Mouse (Mus musculus) E14TG2a.4 (cell line): ENCODE results near the gene Selenoi.
"Not testable (repeated sequence)": the region's sequence is repeated elsewhere in the genome, so short reads cannot be mapped to it uniquely, and the experiment has no call there.

ENCODE experiments used
- H3K27me3 ChIP-seq: 2 replicates; pipeline ENCODE4 v1.6.1; 2014; ENCODE audit warnings: low read length, control low read depth; ENCODE audit not compliant: insufficient read depth
- H3K36me3 ChIP-seq: 2 replicates; pipeline ENCODE4 v1.6.1; 2014; ENCODE audit warnings: low read length, control low read depth; ENCODE audit not compliant: insufficient read depth
- H3K4me1 ChIP-seq: replicated peaks from 2 replicates; pipeline ENCODE4 v1.6.1; 2014; ENCODE audit warnings: low read depth, low read length, control low read depth
- H3K4me3 ChIP-seq: replicated peaks from 2 replicates; pipeline ENCODE4 v1.5.1; 2014; ENCODE audit warnings: mild to moderate bottlenecking, low read length
- H3K9me3 ChIP-seq: 2 replicates; pipeline ENCODE4 v1.6.1; 2014; ENCODE audit warnings: low read length, control low read depth
- CTCF ChIP-seq: conservative IDR thresholded peaks from 2 replicates; pipeline ENCODE4 v1.5.1; 2014; ENCODE audit warnings: low read length
- NANOG ChIP-seq: IDR thresholded peaks from 2 replicates; pipeline ENCODE4 v1.6.1; 2014; ENCODE audit warnings: borderline replicate concordance, low read length, mixed read lengths
- POU5F1 ChIP-seq: IDR thresholded peaks from 2 replicates; pipeline ENCODE4 v1.6.1; 2014; ENCODE audit warnings: low read length, borderline replicate concordance

The Selenoi gene

DNA sequence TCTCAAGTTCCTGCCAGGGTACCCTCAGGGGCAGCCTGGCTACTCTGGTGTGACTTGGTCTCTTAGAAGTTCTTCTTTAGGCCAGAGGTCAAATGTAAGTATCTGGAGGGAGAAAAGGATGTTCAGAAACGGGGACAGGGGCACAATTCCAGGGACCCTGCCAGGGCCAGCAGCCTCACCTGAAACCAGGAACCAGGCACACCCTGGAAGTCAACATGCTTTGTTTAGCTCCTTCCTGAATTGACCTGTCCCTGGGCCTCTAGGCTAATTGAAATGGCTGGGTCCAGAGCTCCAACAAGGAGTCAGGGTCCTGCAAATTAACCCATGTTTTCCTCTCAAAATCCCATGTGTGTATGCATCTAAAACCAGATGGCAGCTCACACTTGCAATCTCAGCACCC, 27.9 kb upstream of the Selenoi start:
- TF ChIP-seq CTCF = no peak
- TF ChIP-seq POU5F1 = no peak
- TF ChIP-seq NANOG = no peak
- H3K4me1 ChIP-seq = peaks cover 28% of the 10 kb centered on the region
- no peaks in the 10 kb centered on the region for H3K9me3 ChIP-seq
- no peak overlapping the region for H3K4me3 ChIP-seq
- peaks cover 2% of the 10 kb centered on the region; the same call in 1 of the 2 replicates for H3K27me3 ChIP-seq
- no peaks in the 10 kb centered on the region for H3K36me3 ChIP-seq

DNA sequence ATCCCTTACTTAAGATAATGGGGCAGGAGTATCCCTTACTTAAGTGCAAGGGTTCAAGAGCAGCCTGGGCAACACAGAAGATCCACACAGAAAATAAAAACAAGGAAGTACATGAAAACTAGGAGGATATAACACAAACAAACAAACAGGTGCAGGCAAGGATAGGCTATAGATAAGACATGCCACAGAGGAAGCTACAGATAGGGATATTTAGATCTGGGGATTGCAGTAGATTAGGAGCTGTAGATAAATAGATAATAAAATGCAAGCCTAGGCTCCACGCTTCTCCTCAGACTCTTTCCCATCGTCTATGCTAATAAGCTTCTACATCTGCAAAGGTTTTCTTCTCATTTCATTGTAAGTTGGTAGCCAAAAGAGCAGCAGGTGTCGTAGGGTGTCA, 27.3 kb upstream of the Selenoi start:
- Histone ChIP-seq H3K27me3 (peaks cover 2% of the 10 kb centered on the region; the same call in 1 of the 2 replicates), H3K36me3 (no peaks in the 10 kb centered on the region), H3K9me3 (no peaks in the 10 kb centered on the region), H3K4me1 (peaks cover 28% of the 10 kb centered on the region), H3K4me3 (no peak overlapping the region)
- TF ChIP-seq POU5F1 (no peak), NANOG (no peak), CTCF (no peak)

DNA sequence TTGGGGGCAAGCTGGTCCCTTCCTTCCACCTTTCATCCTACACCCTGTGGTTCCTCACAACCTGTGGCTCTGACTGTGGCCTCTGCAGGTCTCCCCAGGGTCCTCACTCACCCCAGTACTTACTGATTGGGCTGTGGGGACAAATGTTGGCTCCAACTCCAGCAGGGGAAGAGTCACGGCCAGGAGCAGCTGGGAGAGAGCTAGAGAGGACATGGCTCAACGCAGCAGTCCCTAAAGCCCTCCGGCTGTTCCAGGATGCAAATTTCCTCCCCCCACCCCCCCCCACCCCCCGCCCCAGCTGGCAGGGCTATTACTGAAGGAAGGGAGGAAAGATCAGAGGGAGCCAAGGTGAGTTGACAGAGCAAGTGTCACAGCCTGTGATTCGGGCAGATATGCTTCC, 26.9 kb upstream of the Selenoi start, which contains the start of gene Adgrf3:
Adgrf3 (minus strand) TSS at position 230 of the 400 bp plus-strand sequence.
- H3K27me3 ChIP-seq = peaks cover 2% of the 10 kb centered on the region; the same call in 1 of the 2 replicates
- H3K36me3 ChIP-seq = no peaks in the 10 kb centered on the region
- H3K4me1 ChIP-seq = peaks cover 28% of the 10 kb centered on the region
- no peaks in the 10 kb centered on the region for H3K9me3 ChIP-seq
- no peak within 1 kb of the TSS; the same call in 1 of the 2 replicates for H3K4me3 ChIP-seq
- TF ChIP-seq POU5F1 = no peak
- no peak for TF ChIP-seq NANOG
- no peak for TF ChIP-seq CTCF

DNA sequence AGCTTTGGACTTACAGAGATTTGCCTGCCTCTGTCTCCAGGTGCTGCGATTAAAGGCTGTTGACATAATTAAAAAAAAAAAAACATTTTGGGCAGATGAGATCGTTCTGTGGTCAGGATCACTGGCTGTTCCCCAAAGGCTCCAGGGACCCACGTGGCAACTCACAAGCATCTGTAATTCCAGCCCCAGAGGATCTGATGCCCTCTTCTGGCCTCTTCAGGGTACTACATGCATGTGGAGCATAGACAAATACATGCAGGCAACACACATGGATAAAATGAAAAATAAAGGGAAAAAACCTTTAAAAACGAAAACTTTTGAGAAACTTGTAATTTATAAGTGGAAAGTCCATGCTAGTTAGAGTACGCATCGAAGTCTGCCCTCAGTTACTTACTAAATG, 25.1 kb upstream of the Selenoi start:
- H3K4me1 ChIP-seq = peaks cover 25% of the 10 kb centered on the region
- no peak overlapping the region for H3K4me3 ChIP-seq
- peaks cover 2% of the 10 kb centered on the region; the same call in 1 of the 2 replicates for H3K27me3 ChIP-seq
- H3K36me3 ChIP-seq = no peaks in the 10 kb centered on the region
- no peaks in the 10 kb centered on the region for H3K9me3 ChIP-seq
- no peak for TF ChIP-seq NANOG
- no peak for TF ChIP-seq POU5F1
- TF ChIP-seq CTCF = peak; percentile 94

GRCm38 (mm10) chr5:30210758-30211157, 21.6 kb upstream of the Selenoi start:
- not testable (repeated sequence) for H3K4me1 ChIP-seq, H3K4me3 ChIP-seq, H3K27me3 ChIP-seq, H3K36me3 ChIP-seq, H3K9me3 ChIP-seq

GRCm38 (mm10) chr5:30214889-30215288, 17.5 kb upstream of the Selenoi start:
- H3K36me3 ChIP-seq = no peaks in the 10 kb centered on the region
- H3K9me3 ChIP-seq = peaks cover 5% of the 10 kb centered on the region
- no peak overlapping the region for H3K4me3 ChIP-seq
- no peak for TF ChIP-seq NANOG
- no peak for TF ChIP-seq POU5F1
- TF ChIP-seq CTCF = peak; percentile 40
- H3K4me1 ChIP-seq = no peaks in the 10 kb centered on the region
- peaks cover 6% of the 10 kb centered on the region; the same call in 1 of the 2 replicates for H3K27me3 ChIP-seq

DNA sequence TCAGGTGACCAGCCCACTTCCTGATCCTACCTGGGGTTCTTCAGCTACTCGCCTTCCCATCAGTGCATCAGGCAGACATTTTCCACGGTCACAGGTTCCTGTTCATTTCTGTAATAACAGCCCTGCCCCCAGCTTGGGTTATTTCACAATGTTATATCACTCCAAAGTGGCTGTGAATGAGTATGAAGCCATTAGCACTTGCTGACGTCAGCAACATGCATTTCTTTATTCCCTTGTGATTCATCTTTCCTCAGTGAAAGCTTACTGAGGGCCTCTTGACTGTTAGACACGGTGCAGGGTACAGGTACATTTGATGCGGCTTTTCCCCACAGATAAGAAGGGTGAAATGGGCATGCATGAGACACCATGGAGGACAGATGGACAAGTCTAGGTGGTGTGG, 16.4 kb upstream of the Selenoi start:
- TF ChIP-seq CTCF = no peak
- no peak for TF ChIP-seq NANOG
- no peak for TF ChIP-seq POU5F1
- H3K27me3 ChIP-seq = peaks cover 6% of the 10 kb centered on the region; the same call in 1 of the 2 replicates
- no peaks in the 10 kb centered on the region for H3K4me1 ChIP-seq
- H3K9me3 ChIP-seq = peaks cover 16% of the 10 kb centered on the region
- H3K4me3 ChIP-seq = no peak overlapping the region
- H3K36me3 ChIP-seq = no peaks in the 10 kb centered on the region

DNA sequence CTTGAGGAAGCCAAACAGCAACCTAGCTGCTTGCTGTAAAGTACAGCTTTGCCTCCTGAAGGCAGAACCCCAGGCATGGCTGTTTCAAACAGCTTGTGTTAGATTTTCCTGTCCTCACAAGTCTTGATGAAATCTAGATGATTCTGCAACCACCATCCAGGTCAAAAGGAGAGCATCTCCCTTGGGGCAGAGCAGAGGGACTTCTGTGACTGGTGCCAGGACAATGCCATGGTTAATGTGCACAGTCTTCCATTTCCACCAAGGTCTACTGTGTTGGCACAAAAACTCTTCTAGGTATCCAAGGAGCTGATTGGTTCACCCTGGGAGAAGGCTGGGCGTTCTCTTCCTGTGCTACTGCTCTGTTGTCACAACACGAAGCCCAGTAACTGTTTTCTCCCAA, 12.7 kb upstream of the Selenoi start:
- H3K9me3 ChIP-seq = peaks cover 36% of the 10 kb centered on the region
- H3K36me3 ChIP-seq = no peaks in the 10 kb centered on the region
- H3K4me3 ChIP-seq = no peak overlapping the region
- TF ChIP-seq CTCF = no peak
- no peak for TF ChIP-seq NANOG
- TF ChIP-seq POU5F1 = no peak
- no peaks in the 10 kb centered on the region for H3K4me1 ChIP-seq
- H3K27me3 ChIP-seq = peaks cover 6% of the 10 kb centered on the region; the same call in 1 of the 2 replicates

- peaks cover 5% of the 10 kb centered on the region; the same call in 1 of the 2 replicates for H3K27me3 ChIP-seq
- no peak overlapping the region for H3K4me3 ChIP-seq
- H3K4me1 ChIP-seq = no peaks in the 10 kb centered on the region
- peaks cover 36% of the 10 kb centered on the region for H3K9me3 ChIP-seq
- no peaks in the 10 kb centered on the region for H3K36me3 ChIP-seq
- TF ChIP-seq POU5F1 (no peak), NANOG (no peak), CTCF (no peak)
Measured at GRCm38 (mm10) chr5:30220666-30221065, 11.7 kb upstream of the Selenoi start.

DNA sequence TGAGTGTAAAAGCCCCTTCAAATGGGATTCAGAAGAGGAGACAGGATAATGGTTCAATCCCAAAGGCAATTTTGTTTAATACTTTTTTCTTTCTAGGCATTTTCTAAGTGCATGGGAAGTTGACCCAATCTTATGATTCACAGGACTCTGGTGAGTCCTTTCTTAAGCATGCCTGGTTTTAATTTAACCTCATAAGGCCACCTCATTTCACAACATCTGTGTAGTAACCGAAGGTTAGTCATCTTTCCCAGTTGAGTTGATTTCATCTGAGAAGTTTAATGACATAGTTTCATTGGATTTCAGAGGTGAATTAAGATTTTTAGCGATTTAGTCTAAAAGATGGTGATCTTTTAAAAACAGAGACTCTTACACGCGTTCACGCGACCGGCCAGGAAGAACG, 9.7 kb upstream of the Selenoi start:
- peaks cover 41% of the 10 kb centered on the region for H3K9me3 ChIP-seq
- TF ChIP-seq CTCF (no peak), POU5F1 (no peak), NANOG (no peak)
- H3K27me3 ChIP-seq = no peaks in the 10 kb centered on the region
- H3K36me3 ChIP-seq = no peaks in the 10 kb centered on the region
- H3K4me1 ChIP-seq = no peaks in the 10 kb centered on the region
- no peak overlapping the region for H3K4me3 ChIP-seq
